Mouse (Mus musculus) induced T-regulatory cell, adult 2 months (primary cell): ENCODE results near the gene St6galnac4.
A peak's percentile ranks its signal among the peaks of the same experiment; 100 is the strongest.

Experiments
- DNase-seq: peaks from one replicate; pipeline ENCODE4 v3.0.0-alpha.2; 2012; ENCODE audit warnings: low read depth

The St6galnac4 gene

DNA sequence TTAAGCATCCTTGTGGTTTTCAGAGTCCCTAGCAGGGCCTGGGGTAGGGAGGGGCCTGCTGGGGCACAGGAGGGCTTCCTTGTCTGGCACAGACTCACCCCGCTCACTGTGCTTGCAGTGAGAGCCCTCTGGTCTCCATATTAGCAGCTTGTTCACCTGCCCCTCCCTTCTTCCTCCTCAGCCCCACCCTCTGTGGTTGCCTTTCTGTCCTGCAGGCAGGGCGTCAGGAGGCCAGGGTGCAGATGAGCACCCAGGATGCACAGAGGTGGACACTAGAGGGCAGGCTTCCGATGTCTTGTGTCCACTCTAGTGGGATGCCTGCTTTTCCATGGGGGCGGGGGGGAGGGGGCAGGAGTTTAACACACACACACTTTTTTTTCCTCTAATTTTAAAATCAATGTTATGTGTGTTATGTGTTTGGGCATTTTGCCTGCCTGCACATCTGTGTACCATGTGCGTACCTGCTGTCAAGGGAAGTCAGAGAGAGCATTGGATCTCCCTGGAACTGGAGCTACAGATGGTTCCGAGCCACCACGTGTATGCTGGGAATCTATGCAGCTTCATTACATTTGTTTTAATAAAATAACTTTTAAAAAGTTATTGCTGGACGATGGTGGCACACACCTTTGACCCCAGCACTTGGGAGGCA lies 14.6 kb downstream of the St6galnac4 start:
- DNase-seq: peak; percentile 81

DNA sequence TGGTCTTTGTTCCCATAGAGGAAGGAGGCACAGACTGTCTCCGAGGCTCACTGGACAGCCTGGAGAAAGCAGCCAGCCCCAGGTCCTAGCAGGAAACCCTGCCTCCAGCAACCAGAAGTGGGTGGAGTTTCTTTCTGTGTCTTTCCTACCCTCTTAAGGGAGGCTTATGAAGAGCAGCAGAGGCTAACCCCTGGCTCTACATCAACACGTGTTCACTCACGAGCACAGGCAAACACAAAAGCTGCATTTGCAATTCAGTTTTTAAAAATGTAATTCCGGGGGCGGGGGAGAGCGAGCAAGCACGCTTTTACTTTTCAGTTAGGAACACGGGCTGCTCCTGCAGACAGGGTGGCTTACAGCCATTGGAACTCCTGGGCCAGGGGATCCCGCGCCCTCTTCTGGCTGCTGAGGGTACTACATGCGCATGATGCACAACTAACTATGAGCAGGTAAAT lies 15.7 kb downstream of the St6galnac4 start:
- peak; percentile 91 for DNase-seq

DNA sequence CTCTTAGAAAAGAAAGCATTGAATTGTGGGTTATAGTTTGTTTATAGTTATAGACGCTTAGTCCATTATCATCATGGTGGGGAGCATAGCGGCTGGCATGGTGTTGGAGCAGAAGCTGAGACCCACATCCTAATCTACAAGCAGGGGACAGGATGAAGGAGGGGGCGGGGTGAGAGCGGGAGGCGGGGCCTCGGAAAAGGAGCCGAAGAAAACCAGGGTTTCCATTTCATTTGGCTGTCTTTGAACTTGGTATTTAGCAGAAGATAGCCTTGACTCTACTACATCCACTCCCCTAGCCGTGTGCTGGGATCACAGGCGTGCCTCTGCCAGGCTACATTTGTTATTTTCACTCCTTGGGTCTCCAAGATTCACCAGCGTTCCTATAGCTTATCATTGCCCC lies 17.7 kb downstream of the St6galnac4 start:
- no peak for DNase-seq

DNA sequence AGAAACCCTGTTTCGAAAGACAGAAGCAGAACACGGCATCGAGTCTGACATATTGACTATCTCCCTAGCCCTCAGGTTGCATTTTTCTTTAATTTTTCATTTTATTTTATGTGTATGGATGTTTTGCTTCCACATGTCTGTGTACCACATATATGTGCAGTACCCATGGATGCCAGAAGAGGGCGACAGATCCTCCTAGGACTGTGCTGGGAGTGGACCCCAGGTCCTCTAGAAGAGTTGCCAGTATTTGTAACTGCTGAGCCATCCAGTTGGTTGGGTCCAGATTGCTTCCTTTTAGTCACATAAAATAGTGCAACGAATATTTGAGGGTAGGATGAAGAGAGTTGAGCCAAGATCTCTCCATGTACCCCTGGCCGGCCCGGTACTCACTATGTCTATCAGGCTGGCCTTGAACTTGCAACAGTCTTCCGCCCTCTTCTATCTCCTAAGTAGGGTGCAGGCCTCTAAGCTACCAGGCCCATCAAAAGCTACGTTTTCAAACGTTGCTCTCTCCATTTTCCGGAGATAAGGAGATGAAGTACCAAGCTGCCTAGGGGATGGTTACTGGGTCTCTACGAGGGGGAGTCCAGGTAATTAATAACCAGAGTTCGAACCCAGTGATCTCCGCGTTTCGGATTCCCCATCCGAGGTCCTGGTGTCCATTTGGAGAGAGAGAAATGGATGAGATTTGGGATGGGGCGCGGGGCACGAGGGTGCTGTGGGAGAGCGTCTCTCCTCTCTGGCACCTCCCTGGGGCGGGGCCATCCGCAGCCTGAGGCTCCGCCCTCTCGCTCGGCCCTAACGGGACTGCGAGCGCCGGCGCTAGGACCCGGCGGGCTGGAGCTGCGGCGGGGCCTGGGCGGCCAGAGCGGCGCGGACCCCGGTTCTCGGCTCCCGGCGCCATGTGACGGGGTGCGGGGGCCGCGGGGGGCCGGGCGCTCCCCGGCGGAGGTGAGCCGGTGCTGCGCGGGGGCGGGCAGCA lies 19.6 kb downstream of the St6galnac4 start:
- DNase-seq: peak; percentile 86

DNA sequence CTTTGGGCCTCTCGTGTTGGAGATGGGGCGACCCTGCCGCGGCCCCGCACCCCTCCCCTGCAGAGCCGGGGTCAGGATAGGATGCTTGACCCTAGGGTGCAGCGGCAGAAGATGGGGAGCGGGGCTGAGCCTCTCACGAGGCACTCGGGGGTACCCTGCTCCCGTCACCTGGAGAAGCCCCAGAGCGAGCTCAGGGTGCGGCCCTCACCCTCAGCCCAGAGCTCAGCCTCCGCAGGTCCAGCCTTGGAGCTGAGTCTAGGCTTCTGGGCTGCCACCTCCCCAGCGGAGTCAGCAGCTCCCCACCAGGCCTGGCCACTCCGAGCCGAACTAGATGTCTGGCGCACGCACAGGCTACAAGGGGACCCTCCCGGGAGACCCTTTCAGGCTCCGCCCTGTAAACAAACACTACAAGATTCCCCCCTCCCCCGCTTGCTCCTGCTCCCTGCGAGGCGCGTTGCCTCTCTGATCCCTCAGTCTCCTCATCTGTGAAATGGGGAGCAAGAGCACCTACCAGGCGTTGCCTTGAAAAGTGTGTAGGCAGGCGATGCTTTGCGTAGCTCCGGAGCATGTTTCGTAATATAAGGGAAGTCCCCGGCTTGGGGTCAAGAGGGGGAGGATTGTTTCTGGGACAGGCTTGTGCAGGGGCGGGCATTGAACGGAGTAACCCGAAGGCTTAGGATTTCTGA lies 20.5 kb downstream of the St6galnac4 start:
- peak; percentile 80 for DNase-seq

DNA sequence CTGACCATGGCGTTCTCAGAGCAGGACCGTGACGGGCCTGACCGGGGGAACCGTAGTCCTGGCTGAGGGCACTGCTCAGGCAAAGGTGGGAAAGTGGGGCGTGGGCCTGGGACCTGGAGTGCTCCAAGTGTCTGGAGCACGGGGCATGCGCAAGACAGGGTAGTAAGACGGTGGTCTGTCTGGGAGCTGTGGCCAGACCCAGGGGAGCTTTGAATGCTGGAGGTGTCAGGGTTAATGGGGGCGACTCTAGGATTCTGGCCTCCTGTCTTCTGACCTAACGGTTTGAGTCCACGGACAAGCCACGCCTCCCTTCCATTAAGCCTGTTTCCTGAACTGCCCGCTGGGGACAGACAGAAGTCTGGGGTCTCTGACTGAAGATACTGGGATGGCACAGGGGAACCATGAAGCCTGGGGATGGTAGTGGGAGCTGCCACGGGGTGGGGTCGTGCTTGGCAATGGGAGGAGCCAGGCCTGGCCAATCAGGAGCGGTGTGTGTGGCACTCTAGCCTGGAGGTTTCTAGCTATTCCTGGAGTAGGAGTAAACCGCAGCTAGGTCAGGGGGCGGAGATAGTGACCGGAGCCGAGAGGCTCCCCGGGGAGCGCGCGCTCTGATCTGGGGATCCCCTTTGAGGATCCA lies 21.4 kb downstream of the St6galnac4 start:
- peak; percentile 71 for DNase-seq

DNA sequence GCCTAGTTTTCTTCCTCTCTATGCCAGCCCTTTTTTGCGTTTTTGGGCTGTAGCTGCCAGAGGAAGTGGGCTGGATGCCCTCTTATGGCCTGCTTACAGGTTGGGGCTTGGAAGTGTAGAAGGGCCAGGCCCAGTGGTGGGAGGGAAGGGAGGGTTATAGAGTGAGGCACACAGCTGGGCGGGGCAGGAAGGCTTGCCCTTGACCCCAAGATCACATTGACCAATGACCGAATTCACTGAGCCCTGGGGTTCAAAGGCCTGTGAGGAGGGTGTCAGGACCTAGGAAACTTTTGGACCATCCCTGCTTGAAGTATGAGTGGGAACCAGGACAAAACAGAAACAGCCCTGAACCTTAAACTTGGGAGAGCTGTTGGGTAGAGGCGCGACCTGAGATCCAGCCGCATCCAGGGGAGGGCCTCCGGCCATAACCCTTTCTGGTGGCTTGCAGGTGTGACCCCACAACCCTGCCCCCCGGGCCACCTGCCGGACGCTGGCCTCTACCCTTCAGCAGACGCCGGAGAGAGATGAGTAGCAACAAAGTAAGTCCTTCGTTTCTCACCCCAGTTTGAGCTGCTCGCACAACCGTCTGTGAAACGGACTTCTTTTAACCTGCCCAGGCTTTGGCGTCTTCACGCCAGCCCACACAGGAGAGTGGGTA lies 22.0 kb downstream of the St6galnac4 start:
- no peak for DNase-seq

DNA sequence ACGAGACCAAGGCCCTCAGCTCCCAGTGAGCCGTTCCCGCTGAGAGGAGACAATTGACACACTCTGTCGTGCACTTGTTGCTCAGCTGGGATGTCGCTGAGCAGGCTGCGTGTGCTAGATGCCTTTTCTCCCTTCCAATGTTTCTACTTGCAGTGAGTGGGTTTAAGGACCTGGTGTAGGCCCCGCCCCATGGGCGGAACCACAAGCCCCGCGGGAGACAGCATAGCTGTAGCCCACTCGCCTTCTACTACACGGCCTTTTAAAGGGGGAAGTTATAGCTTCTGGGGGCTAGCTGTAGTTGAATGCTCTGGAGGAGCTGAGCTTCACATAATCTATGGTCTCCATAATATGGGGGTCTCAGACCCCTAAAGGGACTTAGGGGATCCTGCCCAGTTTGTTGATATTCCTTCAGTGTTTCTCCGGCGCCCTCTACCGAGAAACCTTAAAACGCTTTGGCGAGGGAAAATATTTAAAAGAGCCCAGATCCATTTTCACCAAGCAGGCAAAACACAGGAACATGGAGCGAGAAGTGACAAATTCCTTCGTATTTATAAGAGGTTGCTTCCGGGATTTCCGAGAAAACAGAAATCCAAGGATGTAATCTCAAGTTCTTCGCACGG lies 23.8 kb downstream of the St6galnac4 start:
- DNase-seq: peak; percentile 54

DNA sequence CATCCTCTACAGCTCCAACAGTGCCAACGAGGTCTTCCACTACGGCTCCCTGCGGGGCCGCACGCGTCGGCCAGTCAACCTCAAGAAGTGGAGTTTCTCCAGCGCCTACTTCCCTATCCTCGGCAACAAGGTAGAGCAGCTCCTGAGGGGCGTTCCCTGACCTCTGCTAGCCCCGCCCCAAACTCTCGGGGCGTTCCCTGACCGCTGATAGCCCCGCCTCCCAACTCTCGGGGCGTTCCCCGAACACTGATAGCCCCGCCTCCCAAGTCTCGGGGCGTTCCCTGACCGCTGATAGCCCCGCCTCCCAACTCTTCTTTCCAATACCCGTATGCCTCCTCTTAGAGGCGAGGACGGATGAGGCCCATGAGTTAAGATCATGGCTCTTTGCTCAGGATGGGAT lies 25.4 kb downstream of the St6galnac4 start:
- DNase-seq: no peak

DNA sequence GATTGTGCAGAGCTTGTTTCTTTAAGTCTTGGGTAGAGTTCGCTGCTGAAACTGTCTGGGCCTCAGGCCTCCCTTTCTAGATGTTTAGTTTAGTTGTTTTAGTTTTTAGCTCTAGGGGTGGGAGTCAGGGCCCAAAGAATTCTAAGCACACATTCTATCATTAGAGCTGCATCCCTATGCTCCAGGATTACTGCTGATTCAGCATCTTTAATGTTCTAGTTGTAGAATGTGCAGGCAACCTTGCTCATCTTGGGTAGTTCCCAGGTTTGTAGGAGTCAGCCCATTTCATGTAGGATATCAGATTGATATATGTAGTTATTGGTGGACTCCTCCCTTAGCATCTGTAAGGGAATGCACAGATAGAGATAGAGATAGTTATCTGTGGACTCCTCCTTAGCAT lies 30.2 kb downstream of the St6galnac4 start:
- no peak for DNase-seq

DNA sequence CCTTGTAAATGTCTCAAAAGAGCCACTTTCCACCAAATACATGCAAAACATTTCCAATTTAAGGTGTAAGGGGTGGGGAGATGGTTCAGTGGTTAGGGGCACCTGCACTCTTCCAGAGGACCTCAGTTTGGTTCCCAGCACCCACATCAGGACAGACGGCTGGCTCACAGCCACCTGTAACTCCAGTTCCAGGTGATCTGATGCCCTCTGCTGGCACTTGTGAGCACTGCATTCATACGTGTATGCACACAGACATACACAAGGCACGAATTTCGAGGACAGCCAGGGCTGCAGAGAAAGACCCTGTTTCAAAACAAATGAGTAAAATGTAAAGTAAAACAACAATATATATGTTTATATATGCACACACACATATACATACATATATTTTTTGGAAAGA lies 30.7 kb downstream of the St6galnac4 start:
- peak; percentile 45 for DNase-seq

DNA sequence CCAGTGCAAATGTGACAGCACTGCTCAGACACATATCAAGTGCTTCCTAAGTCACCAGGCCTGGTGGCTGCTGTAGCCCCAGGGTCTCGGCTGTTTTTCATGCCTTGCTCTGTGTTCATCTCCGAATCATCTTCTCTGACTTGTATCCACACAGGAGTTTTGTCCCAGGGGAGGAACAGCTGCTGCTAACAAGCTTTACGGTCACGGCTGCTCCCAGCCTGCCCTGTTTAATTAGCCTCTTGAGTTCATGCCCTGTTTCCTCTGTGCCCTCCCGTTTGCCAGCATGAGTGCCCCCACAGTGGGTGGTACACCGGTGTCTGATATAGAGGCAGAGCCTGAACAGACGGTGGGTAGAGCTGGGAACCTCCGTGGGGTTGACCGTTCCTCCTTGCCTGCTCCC lies 31.2 kb downstream of the St6galnac4 start:
- DNase-seq: no peak

DNA sequence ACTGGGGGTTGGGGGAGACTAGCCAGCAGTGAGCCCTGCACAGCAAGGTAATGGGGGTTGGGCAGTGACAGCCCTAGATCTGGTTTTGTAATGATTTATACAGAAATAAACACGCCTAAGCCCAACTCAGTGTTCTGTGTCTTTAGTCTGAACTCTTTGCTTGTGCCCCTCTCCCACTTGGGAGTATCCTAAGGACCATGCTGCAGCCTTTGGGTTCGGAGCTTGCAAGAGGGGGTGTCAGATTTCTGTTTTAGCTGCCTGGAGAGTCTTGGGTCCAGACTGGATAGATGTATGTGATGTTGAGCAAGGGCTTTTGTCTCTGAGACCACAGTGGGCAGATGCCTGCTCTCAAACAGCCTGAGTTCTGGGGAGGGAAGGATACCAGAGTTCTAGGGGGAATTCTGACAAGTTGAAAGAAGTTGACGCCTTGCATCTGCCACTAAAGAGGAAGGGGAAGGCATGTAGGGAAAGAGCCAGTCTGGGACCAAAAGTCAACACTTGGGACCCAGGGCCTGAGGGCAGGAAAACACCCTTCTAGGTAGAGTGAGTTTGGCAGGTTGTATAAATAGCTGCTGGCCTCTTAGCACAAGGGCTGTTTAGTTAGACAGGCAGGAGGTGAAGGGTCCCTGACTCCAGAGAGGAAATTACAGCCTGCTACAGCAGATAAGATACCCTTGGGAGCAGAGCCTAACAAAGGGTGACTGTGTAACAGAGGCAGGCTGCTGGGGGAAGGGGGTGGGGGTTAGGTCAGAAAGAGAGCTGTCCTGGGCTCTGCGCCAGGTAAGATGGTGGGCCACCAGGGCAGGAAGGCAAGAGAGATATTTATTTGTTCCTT lies 34.0 kb downstream of the St6galnac4 start:
- no peak for DNase-seq

DNA sequence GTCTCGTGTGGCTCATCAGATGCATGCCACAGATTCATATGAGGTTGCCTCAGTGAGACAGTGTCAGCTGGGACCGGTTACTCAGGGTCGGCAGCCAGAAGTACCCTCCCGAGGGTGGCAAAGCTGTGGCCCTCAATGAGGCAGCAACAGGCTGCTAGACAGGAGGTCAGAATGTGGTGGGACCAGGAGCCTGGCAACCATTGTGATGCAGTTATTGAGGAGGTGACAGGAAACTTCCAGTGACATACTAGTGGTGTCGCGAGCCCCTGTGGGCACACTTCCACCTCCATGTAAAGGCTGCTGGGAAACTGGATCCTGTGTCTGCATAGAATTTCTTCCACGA lies 34.6 kb downstream of the St6galnac4 start, which contains the start of gene Ak1:
TSS of gene Ak1 (plus strand) at position 242 of the 343 bp plus-strand sequence.
- DNase-seq: no peak

DNA sequence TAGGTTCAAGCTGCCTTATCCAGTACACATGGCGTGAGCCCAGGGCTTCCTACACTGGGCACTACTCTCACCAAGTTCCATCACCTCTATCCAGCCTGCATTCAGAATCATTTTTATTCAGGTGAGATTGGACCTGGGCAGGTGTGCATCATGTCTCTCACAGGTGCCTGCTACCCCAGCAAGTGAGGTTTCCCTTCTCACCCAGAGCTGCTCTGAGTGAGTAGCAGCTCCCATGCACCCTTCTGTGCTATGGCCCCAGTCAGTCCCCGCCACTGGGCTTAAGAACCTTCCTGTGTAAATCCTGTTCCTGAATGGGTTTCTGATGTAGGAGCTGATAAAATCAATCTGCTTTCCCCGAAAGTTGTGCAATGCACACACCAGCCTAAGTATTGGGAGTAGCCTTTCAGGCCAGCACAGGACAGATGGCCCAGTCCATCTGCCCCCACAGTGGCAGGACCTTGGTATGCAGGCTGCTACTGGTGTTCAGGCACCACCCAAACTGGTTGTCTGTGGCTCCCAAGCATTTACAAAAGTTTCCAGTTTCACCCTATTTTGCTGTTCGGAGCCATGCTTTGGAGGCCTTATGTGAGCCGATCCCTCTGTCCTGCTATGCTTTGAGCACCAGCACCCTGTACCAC lies 37.3 kb downstream of the St6galnac4 start:
- DNase-seq: no peak

DNA sequence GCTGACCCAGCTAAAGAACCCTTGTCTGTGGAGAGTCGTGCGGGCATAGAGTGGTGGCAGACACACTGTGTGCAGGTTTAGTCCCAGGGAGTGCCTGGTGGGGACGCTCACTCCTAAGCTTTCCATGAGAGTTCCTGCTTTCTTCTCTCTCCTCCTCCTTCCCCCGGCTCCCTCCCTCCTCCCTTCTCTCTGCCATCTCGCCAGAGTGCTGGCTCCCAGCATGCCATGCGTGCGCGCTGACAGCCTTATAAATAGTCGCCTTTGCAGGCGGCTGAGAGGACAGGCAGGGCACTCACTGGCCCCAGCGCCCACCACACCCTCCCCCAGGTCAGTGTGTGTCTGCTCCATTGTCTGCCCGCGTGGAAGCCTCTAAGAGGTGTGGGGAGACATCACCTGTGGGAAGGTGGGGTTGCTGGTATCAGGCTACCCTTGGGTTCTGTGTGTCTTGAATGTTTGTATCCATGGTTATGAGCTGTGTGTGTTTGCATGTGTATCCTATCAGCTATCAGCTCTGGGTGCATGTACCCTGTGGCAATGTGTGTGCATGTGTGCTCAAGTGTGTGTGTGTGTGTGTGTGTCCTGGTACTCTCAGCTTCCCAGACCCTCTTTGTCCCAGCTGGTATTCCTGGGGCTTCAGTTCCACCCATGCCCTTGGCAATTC lies 38.4 kb downstream of the St6galnac4 start:
- no peak for DNase-seq

DNA sequence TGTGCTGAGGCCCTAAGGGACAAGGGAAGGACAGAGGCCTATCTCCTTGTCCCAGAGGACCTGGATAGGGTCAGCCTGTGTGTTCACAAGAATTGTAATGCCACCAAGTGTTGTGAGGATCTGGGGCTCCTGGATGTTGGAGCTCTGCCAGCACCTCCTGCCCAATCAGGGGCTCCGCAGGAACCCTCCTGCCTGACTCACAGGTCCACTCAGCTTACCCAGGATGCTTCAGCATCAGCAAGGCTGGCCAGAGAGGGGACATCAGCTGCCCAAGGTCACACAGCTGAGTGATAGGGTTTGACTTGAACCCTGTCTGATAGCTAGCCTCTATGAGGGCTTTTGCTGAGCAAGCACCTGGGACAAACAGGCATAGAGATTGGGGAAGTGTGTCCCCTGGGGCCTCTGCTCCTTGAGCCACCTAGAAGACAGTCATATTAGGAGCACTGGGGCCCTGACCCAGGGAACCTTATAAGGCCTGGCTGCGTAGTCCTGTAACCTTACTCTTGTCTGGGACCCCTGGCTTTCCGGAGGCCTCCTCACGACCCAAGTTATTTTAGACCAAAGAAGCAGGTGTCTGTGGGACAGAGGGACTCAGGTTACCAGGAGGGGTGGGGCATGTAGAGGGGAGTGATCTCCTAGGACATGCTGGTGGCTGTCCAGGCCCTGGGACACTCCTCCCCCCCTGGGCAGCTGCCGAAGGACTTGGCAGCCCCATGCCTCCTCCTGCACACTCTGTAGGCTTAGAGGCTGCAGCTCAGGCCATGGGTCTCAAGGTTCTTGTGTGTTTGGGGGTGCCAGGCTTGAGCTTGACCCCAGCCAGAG lies 39.2 kb downstream of the St6galnac4 start:
- DNase-seq: no peak
